In the genomic region with DNA sequence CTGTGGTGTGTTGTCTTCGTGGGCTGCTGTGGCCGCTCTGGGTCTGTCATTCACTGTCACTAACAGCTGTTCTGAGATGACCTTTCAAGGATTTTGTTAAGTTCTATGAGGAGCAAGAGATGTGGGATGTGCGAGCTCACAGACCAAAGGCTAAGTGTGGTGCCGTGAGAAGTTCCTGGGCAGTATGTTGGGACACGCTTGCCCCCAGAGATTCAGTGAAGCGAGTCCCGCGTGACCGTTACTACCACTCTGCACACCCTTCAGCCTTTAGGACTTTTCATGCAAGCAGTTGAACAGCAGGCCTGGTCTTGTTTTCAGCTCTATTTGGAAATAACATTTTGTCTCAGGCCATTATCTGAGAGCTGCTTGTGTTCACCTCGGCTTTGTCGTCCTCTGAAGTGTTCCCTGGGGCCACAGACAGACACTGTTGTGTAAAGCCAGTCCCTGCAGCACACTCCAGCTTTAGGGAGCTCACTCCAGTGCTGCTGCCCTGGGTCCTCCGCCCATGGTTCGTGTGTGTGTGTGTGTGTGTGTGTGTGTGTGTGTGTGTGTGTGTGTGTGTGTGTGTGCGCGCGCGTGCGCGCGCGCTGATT, we compare ENCODE assay signal across 9 mouse cellular contexts.
A peak's percentile ranks its signal among the peaks of the same experiment; 100 is the strongest.
DNase-seq lines count a peak whose midpoint lies in the region; ATAC-seq lines count a peak whose summit lies in the region.
"Had no signal": no experiment of that assay in that cellular context is flagged by ENCODE, and none has a peak within 500 bp of the region (broad histone marks: within the 10 kb centered on the region; RNA-seq: fewer than 3 reads in every experiment).

No protein-coding gene starts in this region.

- H3K27ac ChIP-seq in hindbrain, embryonic 10.5 days = 0 out of 2 replicates have a peak overlapping the region, but pooled peaks have one; percentile 35
- H3K27ac ChIP-seq in hindbrain, embryonic 16.5 days (ENCODE audit: low read depth, low read length) = no peak overlapping the region
- H3K27ac ChIP-seq in heart, embryonic 16.5 days (ENCODE audit: low read length) = peak overlapping the region; percentile 87
- H3K27ac ChIP-seq in midbrain, embryonic 16.5 days (ENCODE audit: low read length) = peak overlapping the region; percentile 81
- no peak overlapping the region for H3K27ac ChIP-seq in intestine, embryonic 16.5 days (ENCODE audit: low read length)

- no peak overlapping the region for H3K4me2 ChIP-seq in hindbrain, embryonic 16.5 days (ENCODE audit: low read length)
- H3K4me2 ChIP-seq in heart, embryonic 16.5 days (ENCODE audit: low read depth, low read length) = no peak overlapping the region
- no peak overlapping the region for H3K4me2 ChIP-seq in midbrain, embryonic 16.5 days (ENCODE audit: low read length)
- no peak overlapping the region for H3K4me2 ChIP-seq in intestine, embryonic 16.5 days (ENCODE audit: low read depth, low read length)
- H3K4me2 ChIP-seq: embryonic facial prominence, embryonic 15.5 days; neural tube, embryonic 12.5 days had no signal

- H3K4me1 ChIP-seq in hindbrain, embryonic 10.5 days (replicated peaks) = peaks cover 74% of the 10 kb centered on the region
- H3K4me1 ChIP-seq in hindbrain, embryonic 16.5 days (ENCODE audit: control insufficient read depth, insufficient read depth, low read depth, low read length) = peaks cover 47% of the 10 kb centered on the region
- H3K4me1 ChIP-seq in heart, embryonic 16.5 days (ENCODE audit: control insufficient read depth, insufficient read depth, low read length) = peaks cover 89% of the 10 kb centered on the region
- H3K4me1 ChIP-seq in midbrain, embryonic 16.5 days (ENCODE audit: control insufficient read depth, insufficient read depth, low read length) = peaks cover 77% of the 10 kb centered on the region
- peaks cover 31% of the 10 kb centered on the region for H3K4me1 ChIP-seq in intestine, embryonic 16.5 days (ENCODE audit: control insufficient read depth, insufficient read depth, low read length)

- H3K9me3 ChIP-seq in hindbrain, embryonic 10.5 days = no peaks in the 10 kb centered on the region
- H3K9me3 ChIP-seq in hindbrain, embryonic 16.5 days (ENCODE audit: control insufficient read depth, low read length) = no peaks in the 10 kb centered on the region
- H3K9me3 ChIP-seq in heart, embryonic 16.5 days (replicated peaks; ENCODE audit: control insufficient read depth, low read length) = no peaks in the 10 kb centered on the region
- no peaks in the 10 kb centered on the region for H3K9me3 ChIP-seq in midbrain, embryonic 16.5 days (replicated peaks; ENCODE audit: control insufficient read depth, low read length, poor library complexity, severe bottlenecking)
- H3K9me3 ChIP-seq in intestine, embryonic 16.5 days (ENCODE audit: control insufficient read depth, low read length) = no peaks in the 10 kb centered on the region
- H3K9me3 ChIP-seq: embryonic facial prominence, embryonic 15.5 days; neural tube, embryonic 12.5 days had no signal

- no peak overlapping the region for H3K9ac ChIP-seq in hindbrain, embryonic 16.5 days (ENCODE audit: low read depth, low read length)
- H3K9ac ChIP-seq in heart, embryonic 16.5 days (ENCODE audit: low read length) = peak overlapping the region; percentile 51
- H3K9ac ChIP-seq in midbrain, embryonic 16.5 days (ENCODE audit: low read depth, low read length) = no peak overlapping the region
- H3K9ac ChIP-seq in intestine, embryonic 16.5 days (ENCODE audit: low read depth, low read length) = no peak overlapping the region
- H3K9ac ChIP-seq: embryonic facial prominence, embryonic 15.5 days had no signal

- no peaks in the 10 kb centered on the region for H3K27me3 ChIP-seq in hindbrain, embryonic 10.5 days (ENCODE audit: insufficient read depth, poor library complexity, severe bottlenecking)
- no peaks in the 10 kb centered on the region for H3K27me3 ChIP-seq in hindbrain, embryonic 16.5 days (replicated peaks; ENCODE audit: control insufficient read depth, insufficient read depth, low read length)
- H3K27me3 ChIP-seq in heart, embryonic 16.5 days (ENCODE audit: control insufficient read depth, insufficient read depth, low read length) = no peaks in the 10 kb centered on the region
- no peaks in the 10 kb centered on the region for H3K27me3 ChIP-seq in midbrain, embryonic 16.5 days (ENCODE audit: control insufficient read depth, insufficient read depth, low read depth, low read length)
- H3K27me3 ChIP-seq in intestine, embryonic 16.5 days (replicated peaks; ENCODE audit: control insufficient read depth, insufficient read depth, low read length) = no peaks in the 10 kb centered on the region
- H3K27me3 ChIP-seq: embryonic facial prominence, embryonic 15.5 days; neural tube, embryonic 12.5 days had no signal

- DNase-seq in hindbrain, embryonic 10.5 days (ENCODE audit: low spot score) = no peak
- peak; percentile 19 to 21 for DNase-seq in right cerebral cortex, postnatal 10 days (ENCODE audit: low spot score in 2 of 2)
- DNase-seq in right cerebral cortex, adult 18-20 months = no peak

- ATAC-seq in hindbrain, embryonic 16.5 days = no peak
- ATAC-seq in heart, embryonic 16.5 days (replicated peaks; ENCODE audit: extremely low read depth, insufficient read depth, low FRiP score) = no peak
- no peak for ATAC-seq in midbrain, embryonic 16.5 days
- ATAC-seq in intestine, embryonic 16.5 days = no peak

- WGBS in hindbrain, embryonic 10.5 days = 92% methylated on average over 20 of the region's 21 CpGs
- WGBS in hindbrain, embryonic 16.5 days = 72% methylated on average over 13 of the region's 21 CpGs
- 49% methylated on average over 14 of the region's 21 CpGs for WGBS in heart, embryonic 16.5 days
- WGBS in midbrain, embryonic 16.5 days = 70% methylated on average over 13 of the region's 21 CpGs
- 88% methylated on average over 21 of the region's 21 CpGs for WGBS in intestine, embryonic 16.5 days

- H3K36me3 ChIP-seq in hindbrain, embryonic 10.5 days = peaks cover 43% of the 10 kb centered on the region
- H3K36me3 ChIP-seq in hindbrain, embryonic 16.5 days (ENCODE audit: control insufficient read depth, insufficient read depth, low read length) = no peaks in the 10 kb centered on the region
- H3K36me3 ChIP-seq in heart, embryonic 16.5 days (ENCODE audit: control insufficient read depth, insufficient read depth) = peaks cover 4% of the 10 kb centered on the region
- H3K36me3 ChIP-seq in midbrain, embryonic 16.5 days (ENCODE audit: control insufficient read depth, insufficient read depth, low read length) = no peaks in the 10 kb centered on the region
- no peaks in the 10 kb centered on the region for H3K36me3 ChIP-seq in intestine, embryonic 16.5 days (ENCODE audit: control insufficient read depth, insufficient read depth, low read length)
- H3K36me3 ChIP-seq: embryonic facial prominence, embryonic 15.5 days had no signal

- no peak overlapping the region for H3K4me3 ChIP-seq in hindbrain, embryonic 10.5 days
- H3K4me3 ChIP-seq in hindbrain, embryonic 16.5 days (ENCODE audit: low read length) = no peak overlapping the region
- H3K4me3 ChIP-seq in heart, embryonic 16.5 days (ENCODE audit: low read length) = no peak overlapping the region
- H3K4me3 ChIP-seq in midbrain, embryonic 16.5 days (ENCODE audit: low read depth, low read length) = no peak overlapping the region
- H3K4me3 ChIP-seq in intestine, embryonic 16.5 days (ENCODE audit: low read length) = no peak overlapping the region
- H3K4me3 ChIP-seq: embryonic facial prominence, embryonic 15.5 days; neural tube, embryonic 12.5 days had no signal

Comparison
In these comparisons a context has a peak if more than half of its experiments do, and no peak if none do; other contexts are left out.
1. DNase-seq: peak in right cerebral cortex, postnatal 10 days (2 of 2); none in hindbrain, embryonic 10.5 days (single experiment) and right cerebral cortex, adult 18-20 months (single experiment).
2. H3K27ac ChIP-seq: peak in hindbrain, embryonic 10.5 days (single experiment), heart, embryonic 16.5 days (single experiment) and midbrain, embryonic 16.5 days (single experiment); none in hindbrain, embryonic 16.5 days (single experiment) and intestine, embryonic 16.5 days (single experiment).